Mouse (Mus musculus) limb, embryonic 11.5 days (tissue): ENCODE results near the gene Gm11027. TPM values are rescaled to one million over a fixed set of nuclear protein-coding genes. Genes with fewer than 3 reads are reported as not detected.

Source experiments
- ATAC-seq: fragments of 200-750 bp; cut with Nextera tagmentation; 2 replicates; pipeline ENCODE4 v1.8.0; 2017; ENCODE audit warnings: low read depth; ENCODE audit not compliant: insufficient number of reproducible peaks, low FRiP score, low TSS enrichment
- DNase-seq: peaks from one replicate; pipeline ENCODE4 v3.0.0-alpha.2; 2015; ENCODE audit warnings: low spot score
- H3K27ac ChIP-seq: fragments of 300-500 bp; sonication (generic); replicated peaks from 2 replicates; pipeline ENCODE4 v1.5.1; 2014; ENCODE audit warnings: low read depth, mild to moderate bottlenecking, low read length
- H3K27me3 ChIP-seq: fragments of 300-500 bp; sonication (generic); 2 replicates; pipeline ENCODE4 v1.6.1; 2014; ENCODE audit warnings: mild to moderate bottlenecking, low read length, mixed read lengths; ENCODE audit not compliant: control insufficient read depth, insufficient read depth
- H3K36me3 ChIP-seq: fragments of 300-500 bp; sonication (generic); 2 replicates; pipeline ENCODE4 v1.6.1; 2014; ENCODE audit warnings: mild to moderate bottlenecking, low read length, moderate library complexity, mixed read lengths; ENCODE audit not compliant: control insufficient read depth, insufficient read depth
- H3K4me1 ChIP-seq: fragments of 300-500 bp; sonication (generic); 2 replicates; pipeline ENCODE4 v1.6.1; 2014; ENCODE audit warnings: low read length, mixed read lengths; ENCODE audit not compliant: control insufficient read depth, insufficient read depth
- H3K4me2 ChIP-seq: fragments of 300-500 bp; sonication (generic); 2 replicates; pipeline ENCODE4 v1.6.1; 2014; ENCODE audit warnings: low read depth, mild to moderate bottlenecking, moderate library complexity; ENCODE audit not compliant: severe bottlenecking
- H3K4me3 ChIP-seq: fragments of 300-500 bp; sonication (generic); 2 replicates; pipeline ENCODE4 v1.5.1; 2014; ENCODE audit warnings: low read depth, low read length
- H3K9ac ChIP-seq: fragments of 300-500 bp; sonication (generic); 2 replicates; pipeline ENCODE4 v1.6.1; 2014; ENCODE audit warnings: mild to moderate bottlenecking, low read length
- H3K9me3 ChIP-seq: fragments of 300-500 bp; sonication (generic); 2 replicates; pipeline ENCODE4 v1.6.1; 2016; ENCODE audit warnings: low read length; ENCODE audit not compliant: control insufficient read depth
- WGBS: fragments of 180-500 bp; shearing (Covaris S2); extraction: QIAGEN DNeasy Blood & Tissue Kit; methylation state at CpG from one replicate; pipeline ENCODE4 v1.1.7; 2014; 5-methylcytosine and 5-hydroxymethylcytosine counted together
- polyA plus RNA-seq: library from polyadenylated mRNA; unstranded; fragments of >200 nt; fragmentation: Nextera tagmentation; extraction: Ambion mirVana; gene quantifications from 2 replicates; pipeline ENCODE4 v1.2.1, GENCODE M21; 2014

Gm11027 gene
- polyA plus RNA-seq, 1 experiment from 2014 or later: not detected

GRCm38 (mm10) chr12:116270538-116270937, 4.6 kb upstream of the Gm11027 start:
- 89% methylated on average over 1 of the region's 1 CpGs for WGBS

GRCm38 (mm10) chr12:116271071-116271470, 4.1 kb upstream of the Gm11027 start:
- Histone ChIP-seq H3K27ac (no peak overlapping the region), H3K36me3 (no peaks in the 10 kb centered on the region), H3K4me3 (no peak overlapping the region), H3K9me3 (no peaks in the 10 kb centered on the region), H3K4me2 (no peak overlapping the region), H3K4me1 (no peaks in the 10 kb centered on the region), H3K27me3 (no peaks in the 10 kb centered on the region), H3K9ac (no peak overlapping the region)
- ATAC-seq (no peak), DNase-seq (no peak)
- WGBS: 97% methylated on average over 2 of the region's 2 CpGs

More at GRCm38 (mm10) chr12:116270538-116270937, 4.6 kb upstream of the Gm11027 start:
- Histone ChIP-seq H3K9ac (no peak overlapping the region), H3K4me2 (no peak overlapping the region), H3K27me3 (no peaks in the 10 kb centered on the region), H3K4me3 (no peak overlapping the region), H3K36me3 (no peaks in the 10 kb centered on the region), H3K9me3 (no peaks in the 10 kb centered on the region), H3K27ac (no peak overlapping the region), H3K4me1 (no peaks in the 10 kb centered on the region)
- ATAC-seq (no peak), DNase-seq (no peak)

DNA sequence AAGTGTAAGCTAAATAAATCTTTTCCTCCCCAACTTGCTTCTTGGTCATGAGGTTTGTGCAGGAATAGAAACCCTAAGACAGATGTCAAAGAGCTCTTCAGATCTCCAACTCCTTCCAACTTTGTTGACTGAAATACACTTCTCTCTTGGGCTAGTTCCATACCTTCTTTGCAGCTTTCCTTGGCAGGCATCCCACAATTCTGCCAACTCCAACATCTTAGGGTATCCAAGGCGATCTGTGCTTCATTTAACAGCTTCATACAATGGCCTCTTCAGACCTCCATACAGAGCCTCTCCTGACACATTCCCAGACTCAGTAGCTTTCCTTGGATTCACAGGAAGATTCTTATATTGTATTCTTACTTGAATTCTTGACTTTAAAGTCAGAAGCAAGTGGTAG, 1.5 kb upstream of the Gm11027 start:
- no peak for ATAC-seq
- Histone ChIP-seq H3K27me3 (no peaks in the 10 kb centered on the region), H3K36me3 (no peaks in the 10 kb centered on the region), H3K9me3 (no peaks in the 10 kb centered on the region), H3K4me3 (no peak overlapping the region), H3K4me2 (no peak overlapping the region), H3K4me1 (no peaks in the 10 kb centered on the region), H3K9ac (no peak overlapping the region), H3K27ac (no peak overlapping the region)
- WGBS: 74% methylated on average over 1 of the region's 1 CpGs
- no peak for DNase-seq

- Histone ChIP-seq H3K36me3 (no peaks in the 10 kb centered on the region), H3K9me3 (no peaks in the 10 kb centered on the region), H3K27me3 (no peaks in the 10 kb centered on the region), H3K27ac (no peak overlapping the region), H3K4me1 (no peaks in the 10 kb centered on the region), H3K9ac (no peak overlapping the region), H3K4me2 (no peak overlapping the region), H3K4me3 (no peak overlapping the region)
- WGBS: 93% methylated on average over 4 of the region's 4 CpGs
- DNase-seq: no peak
- ATAC-seq: no peak
Measured at GRCm38 (mm10) chr12:116275631-116276030, 445 bp downstream of the Gm11027 start.

DNA sequence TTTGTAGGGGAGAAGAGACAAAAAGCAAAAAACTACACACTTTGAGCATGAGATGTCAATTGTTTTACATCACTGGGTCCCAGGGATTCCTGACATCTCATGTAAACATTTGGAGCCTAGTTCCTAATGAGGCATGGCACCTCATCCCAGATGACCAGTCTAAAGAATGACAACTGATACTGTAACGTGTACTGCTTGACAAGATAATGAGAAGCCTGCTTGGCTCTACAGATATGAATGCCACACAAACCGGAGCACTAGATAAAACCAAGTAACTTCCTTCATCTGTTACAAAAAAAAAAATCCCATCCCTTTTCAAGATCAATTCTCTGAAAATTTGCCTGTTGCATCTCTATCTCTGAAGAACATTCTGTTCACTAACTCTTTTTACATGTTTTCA, 1.8 kb downstream of the Gm11027 start:
- H3K4me3 ChIP-seq: no peak overlapping the region
- H3K4me1 ChIP-seq: 0 out of 2 replicates have a peak, but pooled peaks cover 2% of the 10 kb centered on the region
- no peaks in the 10 kb centered on the region for H3K9me3 ChIP-seq
- no peak for DNase-seq
- ATAC-seq: no peak
- H3K4me2 ChIP-seq: no peak overlapping the region
- 75% methylated on average over 2 of the region's 2 CpGs for WGBS
- no peaks in the 10 kb centered on the region for H3K36me3 ChIP-seq
- no peak overlapping the region for H3K9ac ChIP-seq
- no peaks in the 10 kb centered on the region for H3K27me3 ChIP-seq
- H3K27ac ChIP-seq: no peak overlapping the region

GRCm38 (mm10) chr12:116278541-116278940, 3.4 kb downstream of the Gm11027 start:
- 0 out of 2 replicates have a peak, but pooled peaks cover 2% of the 10 kb centered on the region for H3K4me1 ChIP-seq
- WGBS: 96% methylated on average over 1 of the region's 1 CpGs
- H3K36me3 ChIP-seq: no peaks in the 10 kb centered on the region
- no peak overlapping the region for H3K27ac ChIP-seq
- H3K4me3 ChIP-seq: no peak overlapping the region
- H3K27me3 ChIP-seq: no peaks in the 10 kb centered on the region
- H3K4me2 ChIP-seq: no peak overlapping the region
- no peak overlapping the region for H3K9ac ChIP-seq
- H3K9me3 ChIP-seq: no peaks in the 10 kb centered on the region
- ATAC-seq (no peak), DNase-seq (no peak)

DNA sequence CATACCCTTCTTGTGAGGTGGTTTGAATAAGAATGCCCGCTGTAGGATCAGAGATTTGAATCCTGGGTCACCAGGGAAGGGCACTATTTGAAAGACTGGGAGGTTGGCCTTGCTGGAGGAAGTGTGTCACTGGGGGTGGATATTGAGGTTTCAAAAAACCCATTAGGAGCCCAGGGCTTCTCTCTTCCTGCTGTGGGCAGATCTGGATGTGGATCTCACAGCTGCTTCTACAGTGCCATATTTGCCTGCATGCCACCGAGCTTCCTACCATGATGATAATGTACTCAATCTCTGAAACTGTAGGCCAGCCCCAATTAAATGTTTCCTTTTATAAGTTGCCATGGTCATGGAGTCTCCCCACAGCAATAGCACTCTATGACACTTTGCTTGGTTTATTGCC, 4.0 kb downstream of the Gm11027 start:
- Histone ChIP-seq H3K4me3 (no peak overlapping the region), H3K4me1 (0 out of 2 replicates have a peak, but pooled peaks cover 2% of the 10 kb centered on the region), H3K27me3 (no peaks in the 10 kb centered on the region), H3K9me3 (no peaks in the 10 kb centered on the region), H3K9ac (no peak overlapping the region), H3K27ac (no peak overlapping the region), H3K36me3 (no peaks in the 10 kb centered on the region), H3K4me2 (no peak overlapping the region)
- no peak for DNase-seq
- ATAC-seq: no peak
- 84% methylated on average over 2 of the region's 2 CpGs for WGBS

DNA sequence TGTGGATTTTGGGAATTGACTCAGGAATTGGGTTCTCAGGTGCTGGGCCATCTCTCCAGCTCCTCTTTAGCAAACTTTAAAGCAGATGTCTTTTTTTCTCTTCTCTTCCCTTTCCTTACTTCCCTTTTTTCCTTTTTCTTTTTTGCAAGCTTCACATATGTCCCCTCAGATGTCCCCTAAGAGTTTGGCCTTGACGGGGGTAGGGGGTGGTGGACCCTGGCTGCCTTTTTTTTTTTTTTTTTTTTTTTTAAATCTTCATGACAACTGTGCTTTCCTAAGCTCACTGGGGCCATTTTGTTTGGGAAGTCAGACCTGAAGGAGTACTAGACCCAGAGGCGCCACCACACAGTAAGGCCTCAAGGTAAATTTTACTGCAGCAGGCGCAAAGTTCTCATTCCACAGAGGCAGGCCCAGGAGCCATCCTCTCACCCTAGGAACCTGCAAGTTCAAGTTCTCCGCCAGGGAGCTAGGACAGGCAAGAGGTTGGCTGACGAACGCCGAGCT, 5.0 kb downstream of the Gm11027 start:
- WGBS: 2% methylated on average over 7 of the region's 7 CpGs

More for the DNA sequence above, 5.0 kb downstream of the Gm11027 start:
- Histone ChIP-seq H3K9me3 (no peaks in the 10 kb centered on the region), H3K36me3 (no peaks in the 10 kb centered on the region), H3K4me2 (peak overlapping the region; percentile 57), H3K27me3 (no peaks in the 10 kb centered on the region), H3K27ac (peak overlapping the region; percentile 86), H3K4me3 (peak overlapping the region; percentile 91), H3K4me1 (0 out of 2 replicates have a peak, but pooled peaks cover 2% of the 10 kb centered on the region), H3K9ac (peak overlapping the region; percentile 75)
- no peak for DNase-seq
- ATAC-seq: peak; percentile 15
